Mouse (Mus musculus): ENCODE data around the gene 1700001P01Rik.

1700001P01Rik gene

DNA sequence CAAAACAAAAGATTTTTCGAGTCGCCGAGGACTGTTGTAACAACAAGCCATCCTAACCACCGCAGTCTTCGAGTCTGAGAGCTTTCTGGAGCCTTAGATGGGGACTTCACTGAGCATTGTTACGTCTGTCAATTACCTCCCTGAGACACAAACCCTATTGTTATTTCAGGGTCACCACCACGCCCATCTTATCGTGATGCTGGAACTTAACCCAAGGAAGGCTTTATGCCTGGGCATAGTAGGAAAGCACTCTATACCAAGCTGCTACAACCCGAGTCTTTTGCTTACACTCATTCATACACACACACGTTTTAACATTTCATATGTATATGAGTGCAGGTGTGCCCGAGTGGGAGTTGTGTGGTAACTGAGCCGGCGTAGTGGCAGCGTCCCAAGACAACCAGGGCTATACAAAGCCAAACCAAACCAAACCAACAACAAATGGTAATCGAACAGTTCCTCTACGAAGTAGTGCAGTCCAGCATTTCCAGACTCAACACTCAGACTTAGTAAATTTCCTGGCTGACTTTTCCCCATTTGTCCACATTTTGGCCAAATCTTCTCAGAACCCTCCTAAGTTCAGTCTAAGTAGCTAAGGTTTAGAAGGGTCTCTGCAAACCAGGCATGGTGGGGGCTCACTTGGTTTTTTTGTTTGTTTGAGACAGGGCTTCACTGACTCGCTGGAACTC is at the start of gene 1700001P01Rik:
TSS of gene 1700001P01Rik (minus strand) at position 111 of the 689 bp plus-strand sequence.
- no peak for DNase-seq (ENCODE audit: low spot score in 2 of 2)

DNA sequence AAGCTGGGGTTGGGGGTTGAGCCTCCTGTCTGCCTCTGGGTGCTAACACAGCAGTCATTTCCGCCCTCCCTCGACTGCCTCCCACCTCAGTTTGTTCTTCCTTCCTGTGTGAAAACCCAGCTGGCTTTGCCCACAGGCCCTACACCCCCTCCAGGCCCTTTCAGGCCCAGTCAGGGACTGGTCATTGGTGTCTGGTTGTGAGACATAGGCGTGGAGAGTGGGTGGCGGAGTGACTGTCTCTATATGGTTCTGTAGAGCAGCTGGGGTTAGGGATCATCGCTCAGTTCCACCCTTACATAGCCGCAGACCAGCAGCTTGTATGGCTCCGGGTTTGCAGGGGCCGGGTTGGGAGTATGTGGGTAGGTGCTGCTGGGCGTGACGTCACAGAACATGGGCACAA is 49.6 kb upstream of the 1700001P01Rik start:
- no peak for DNase-seq (ENCODE audit: low spot score in 2 of 2)

DNA sequence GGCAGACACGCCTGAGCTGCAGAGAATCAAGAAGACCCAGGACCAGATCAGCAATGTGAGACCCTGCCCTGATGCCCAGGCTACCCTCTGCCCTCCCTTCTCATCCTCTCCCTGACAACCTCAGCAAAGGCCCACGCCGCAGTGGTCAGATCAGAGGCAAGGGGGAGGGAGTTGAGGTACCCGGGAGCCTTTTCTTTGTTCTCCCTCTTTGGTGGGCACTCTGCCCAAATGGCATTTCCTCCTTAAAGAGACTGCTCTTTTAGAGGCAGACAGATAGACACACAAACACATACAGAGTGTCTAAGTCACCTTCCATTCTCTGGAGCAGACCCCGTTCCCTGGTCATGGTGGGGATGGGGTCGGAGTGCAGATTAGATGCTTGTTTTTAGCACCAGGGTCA is 49.2 kb upstream of the 1700001P01Rik start:
- DNase-seq (ENCODE audit: low spot score in 2 of 2) = no peak

DNA sequence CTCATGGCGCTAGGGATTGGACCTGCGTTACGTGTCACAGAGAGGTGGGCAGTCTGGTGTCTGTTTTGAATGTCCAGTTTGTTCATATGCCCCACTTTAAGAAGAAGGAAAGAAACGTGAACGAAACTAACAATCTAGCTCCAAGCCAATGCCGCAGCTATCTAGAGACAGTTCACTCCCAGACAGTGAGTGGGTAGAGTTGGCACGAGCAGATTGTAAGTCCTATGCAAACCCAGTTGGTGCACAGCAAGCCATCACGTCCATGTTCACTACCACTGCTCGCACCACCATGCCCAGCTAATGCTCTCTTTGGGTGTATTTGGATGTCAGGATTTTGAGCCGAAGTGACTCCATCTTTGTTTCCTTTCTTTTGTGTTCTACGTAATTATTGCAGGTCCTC is 48.5 kb upstream of the 1700001P01Rik start:
- DNase-seq (ENCODE audit: low spot score in 2 of 2) = no peak

DNA sequence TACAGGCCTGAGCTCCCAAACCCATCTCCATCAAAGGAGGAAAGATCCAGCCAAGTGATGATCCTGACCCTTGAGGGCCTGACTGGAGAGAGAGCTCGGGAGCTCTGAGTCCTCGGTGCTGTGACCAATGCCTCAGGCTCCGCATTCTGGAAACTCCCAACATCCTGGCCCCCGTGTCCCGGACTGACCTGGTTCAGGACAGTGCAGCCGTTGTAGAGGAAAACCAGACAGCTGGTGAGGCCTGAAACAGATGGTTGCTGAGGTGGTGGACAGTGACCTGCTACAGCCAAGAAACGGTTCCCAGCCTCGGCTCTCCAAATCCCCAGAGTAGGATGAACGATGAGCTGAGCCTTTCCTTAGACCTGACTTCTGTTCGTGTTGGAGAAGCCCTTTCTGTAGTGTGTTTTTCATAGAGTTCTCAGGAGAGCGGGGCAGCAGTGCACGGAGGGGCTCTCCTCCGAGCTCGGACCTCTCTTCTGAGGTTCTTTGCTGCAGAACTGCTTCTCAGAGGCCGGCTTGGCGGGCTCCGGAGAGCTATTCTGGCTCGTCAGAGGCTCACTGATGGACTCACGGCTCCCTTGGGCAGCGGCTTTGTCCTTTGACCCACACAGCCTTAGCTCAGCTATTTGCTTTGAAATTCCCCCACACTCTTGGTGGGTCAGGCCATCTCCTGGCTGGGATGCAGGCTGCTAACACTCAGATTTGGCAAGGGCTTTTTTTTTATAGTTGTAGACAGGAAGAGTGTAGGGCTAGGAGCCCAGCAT is 47.3 kb upstream of the 1700001P01Rik start:
- no peak for DNase-seq (ENCODE audit: low spot score in 2 of 2)

DNA sequence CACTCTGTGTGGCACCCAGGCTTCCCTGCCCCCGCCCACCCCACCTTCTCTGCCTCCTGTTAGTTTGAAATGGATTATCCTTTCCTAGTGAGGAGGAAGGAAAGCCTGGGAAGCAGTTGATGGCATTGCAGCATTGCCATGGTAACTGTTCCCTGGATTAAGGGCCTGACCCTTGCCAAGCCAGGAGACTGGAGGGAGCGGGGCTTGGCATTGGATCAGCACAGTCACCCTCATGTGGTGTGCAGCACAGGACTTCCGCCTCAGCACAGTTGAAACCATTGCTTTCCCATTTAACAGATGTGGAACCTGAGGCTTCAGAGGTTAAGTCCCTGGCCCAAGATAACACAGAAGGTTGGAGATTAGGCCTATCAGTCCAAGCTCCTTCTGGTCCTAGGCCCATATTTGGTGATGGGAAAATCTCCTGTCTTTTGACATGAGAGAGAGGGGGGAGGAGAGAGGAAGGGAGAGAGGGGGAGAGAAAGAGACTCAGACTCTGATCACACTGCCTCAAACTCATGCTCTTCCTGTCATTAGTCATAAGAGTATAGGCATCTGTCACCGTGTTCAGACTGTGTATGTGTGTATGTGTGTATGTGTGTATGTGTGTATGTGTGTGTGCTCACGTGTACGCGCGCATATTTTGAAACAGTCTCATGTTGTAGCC is 45.8 kb upstream of the 1700001P01Rik start:
- DNase-seq (ENCODE audit: low spot score in 2 of 2) = no peak

DNA sequence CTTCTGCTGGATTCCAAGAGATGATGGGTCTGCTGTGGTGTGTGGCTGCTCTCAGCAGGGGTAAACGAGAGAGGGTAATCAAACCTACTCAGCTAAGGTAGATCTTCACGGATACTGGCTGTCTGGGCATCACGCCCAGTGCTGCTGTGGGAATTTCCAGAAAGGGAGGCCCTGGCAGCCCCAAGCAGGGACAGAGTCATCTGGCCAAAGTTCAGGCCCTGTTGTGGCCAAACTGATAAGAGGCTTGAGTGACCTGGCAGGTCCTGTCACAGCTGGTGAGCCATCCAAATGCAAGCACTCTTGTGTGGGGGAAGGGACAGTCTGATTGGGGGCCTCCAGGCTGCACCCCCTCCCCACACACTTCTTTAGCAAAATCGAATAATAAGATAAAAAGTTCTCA is 45.1 kb upstream of the 1700001P01Rik start:
- DNase-seq (ENCODE audit: low spot score in 2 of 2) = no peak

DNA sequence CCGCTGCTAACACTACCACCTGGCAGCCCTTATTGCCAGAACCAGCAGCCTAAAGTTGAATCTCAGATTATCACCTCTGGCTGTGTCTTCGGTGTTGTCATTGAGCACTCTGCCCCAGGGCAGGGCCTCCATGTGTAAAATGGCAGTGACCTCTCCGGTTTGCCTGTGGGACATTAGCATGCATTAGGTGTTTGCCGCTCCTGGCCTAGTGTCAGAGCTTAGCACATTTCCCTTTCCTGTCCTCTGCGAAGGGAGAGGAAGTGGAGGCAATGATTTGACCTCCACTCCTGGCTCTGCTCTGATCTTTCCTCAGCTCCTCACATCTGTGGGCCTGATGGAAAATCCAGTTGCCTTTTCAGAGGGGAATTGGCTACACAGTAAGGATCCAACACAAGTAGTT is 44.2 kb upstream of the 1700001P01Rik start:
- no peak for DNase-seq (ENCODE audit: low spot score in 2 of 2)

DNA sequence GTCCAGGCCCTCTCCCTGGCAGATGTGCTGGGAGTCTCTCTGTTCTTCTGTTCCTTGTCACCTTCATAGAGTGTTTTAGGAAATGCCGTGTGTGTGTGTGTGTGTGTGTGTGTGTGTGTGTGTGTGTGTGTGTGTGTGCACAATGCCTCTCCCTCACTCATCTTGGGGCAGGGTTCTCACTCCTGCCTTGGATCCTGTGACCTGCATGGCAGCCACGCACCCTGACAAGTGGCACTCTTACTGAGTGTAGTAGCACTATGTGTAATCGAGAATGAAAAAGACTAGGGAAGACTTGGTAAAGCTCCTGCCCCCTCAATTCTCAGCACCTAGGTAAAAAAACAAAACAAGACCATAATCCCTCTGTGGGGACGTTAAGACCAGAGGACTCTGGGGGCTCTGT is 43.4 kb upstream of the 1700001P01Rik start:
- DNase-seq (ENCODE audit: low spot score in 2 of 2) = no peak

DNA sequence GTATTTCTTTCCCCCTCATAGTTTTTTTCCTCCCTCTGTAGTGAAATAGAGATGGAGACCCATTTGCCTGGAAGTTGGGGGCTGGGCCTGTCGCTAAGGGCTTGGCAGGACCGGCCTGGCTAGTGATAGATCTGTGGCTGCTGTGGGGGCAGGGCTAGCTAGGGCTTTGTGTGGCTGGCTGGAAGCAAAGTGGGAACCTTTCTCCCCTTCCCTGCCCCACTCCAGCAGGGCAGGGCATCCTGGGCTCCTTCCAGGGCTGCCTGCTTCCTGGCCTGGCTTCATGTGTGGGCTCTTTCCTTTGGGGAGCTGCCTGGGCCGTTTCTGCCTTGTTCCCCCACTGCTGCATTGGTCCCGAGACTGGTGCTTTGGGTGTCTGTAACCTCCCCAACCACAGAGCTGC is 42.9 kb upstream of the 1700001P01Rik start:
- DNase-seq (ENCODE audit: low spot score in 2 of 2) = no peak

DNA sequence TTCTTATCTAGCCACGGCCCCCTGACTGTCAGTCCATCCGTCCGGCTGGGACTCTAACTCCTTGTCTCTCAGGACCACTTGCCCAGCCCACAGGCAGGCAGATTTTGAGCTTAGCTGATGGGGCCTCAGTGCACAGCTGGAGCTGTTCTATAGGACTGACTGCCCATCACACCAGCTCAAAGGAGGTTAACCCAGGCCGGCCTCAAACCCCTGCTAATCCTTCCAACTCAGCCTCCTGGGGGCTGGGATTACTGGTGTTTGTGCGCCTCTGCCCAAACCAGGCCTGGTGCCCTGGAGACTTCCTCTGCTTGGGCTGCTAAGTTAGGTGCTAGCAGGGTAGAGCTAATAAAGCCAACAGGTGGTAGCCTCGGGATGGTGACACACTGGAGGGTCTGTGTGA is 42.3 kb upstream of the 1700001P01Rik start:
- DNase-seq (ENCODE audit: low spot score in 2 of 2) = no peak

DNA sequence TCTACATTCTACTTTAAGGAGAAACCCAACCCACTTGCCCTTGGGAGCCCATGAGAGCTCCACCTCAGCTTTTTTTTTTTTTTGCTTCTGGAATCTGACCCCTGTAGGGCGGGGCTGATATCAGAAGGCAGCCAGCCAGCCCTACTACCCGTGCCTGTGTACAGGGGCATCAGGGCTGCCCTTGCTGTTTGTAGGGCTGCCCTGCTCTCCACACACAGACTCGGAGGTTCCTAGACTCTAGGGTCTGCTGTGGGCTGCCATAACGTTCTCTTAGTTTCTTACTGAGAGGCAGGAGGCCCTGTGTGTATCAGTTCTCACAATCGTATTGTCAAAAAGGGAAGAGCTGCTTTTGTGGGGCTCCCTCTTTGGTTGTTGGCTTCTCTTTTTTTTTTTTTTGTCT is 41.7 kb upstream of the 1700001P01Rik start:
- DNase-seq (ENCODE audit: low spot score in 2 of 2) = no peak

DNA sequence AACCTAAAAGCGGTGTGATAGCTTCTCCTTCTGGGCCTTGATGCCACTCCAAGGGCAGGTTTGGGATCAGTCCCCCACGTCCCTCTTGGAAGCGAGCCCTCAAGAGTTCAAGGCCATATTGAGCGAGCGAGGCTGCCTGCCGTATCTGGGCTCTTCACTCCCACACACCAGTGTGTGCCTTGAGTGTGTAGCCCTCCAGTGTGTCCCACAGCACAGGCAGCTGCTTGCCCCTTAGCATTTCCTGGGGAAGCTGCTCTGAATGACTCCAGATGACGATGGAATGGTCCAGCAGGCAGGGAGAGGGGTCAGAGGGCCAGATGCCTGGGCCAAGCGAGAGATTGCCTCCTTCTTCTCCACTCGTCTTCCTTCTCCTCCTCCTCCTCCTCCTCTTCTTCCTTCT is 41.2 kb upstream of the 1700001P01Rik start:
- DNase-seq (ENCODE audit: low spot score in 2 of 2) = no peak

DNA sequence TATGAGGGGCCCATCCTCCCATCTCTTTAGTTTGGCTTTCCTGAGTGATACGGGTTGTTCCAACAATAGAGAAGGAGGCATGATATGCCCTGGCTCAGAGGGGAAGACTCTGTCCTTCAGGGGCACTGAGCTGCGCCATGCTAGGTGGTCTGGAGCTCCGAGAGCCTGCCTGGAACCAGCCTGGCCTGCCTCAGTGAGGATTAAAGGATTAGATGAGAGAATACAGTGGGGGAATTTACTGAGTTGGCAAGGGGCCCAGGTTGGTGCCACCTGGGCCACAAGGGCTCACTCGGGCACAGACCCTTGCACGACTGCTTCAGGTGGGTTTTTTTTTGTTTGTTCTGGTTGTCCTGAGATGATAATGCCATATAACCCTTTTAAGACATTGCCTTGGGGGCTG is 40.5 kb upstream of the 1700001P01Rik start:
- DNase-seq (ENCODE audit: low spot score in 2 of 2) = no peak

DNA sequence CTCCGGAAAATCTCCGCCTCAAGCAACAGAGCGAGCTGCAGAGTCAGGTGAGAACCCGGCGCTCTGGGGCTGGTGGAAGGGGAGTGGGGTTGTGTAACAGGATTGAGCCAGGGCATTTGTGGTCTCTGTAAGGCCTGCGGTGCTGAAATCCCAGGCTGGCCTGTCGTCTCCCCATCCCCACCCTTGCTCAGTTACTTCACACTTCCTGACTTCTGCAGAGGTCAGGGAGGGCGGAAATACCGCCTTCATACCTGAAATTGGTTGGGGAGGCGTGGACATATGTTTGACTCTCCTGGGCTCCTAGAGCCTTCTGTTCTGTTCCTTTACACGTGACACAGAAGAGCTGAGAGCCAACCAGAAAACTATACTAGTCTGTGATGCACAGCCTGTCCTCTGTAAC is 40.0 kb upstream of the 1700001P01Rik start:
- DNase-seq (ENCODE audit: low spot score in 2 of 2) = no peak

DNA sequence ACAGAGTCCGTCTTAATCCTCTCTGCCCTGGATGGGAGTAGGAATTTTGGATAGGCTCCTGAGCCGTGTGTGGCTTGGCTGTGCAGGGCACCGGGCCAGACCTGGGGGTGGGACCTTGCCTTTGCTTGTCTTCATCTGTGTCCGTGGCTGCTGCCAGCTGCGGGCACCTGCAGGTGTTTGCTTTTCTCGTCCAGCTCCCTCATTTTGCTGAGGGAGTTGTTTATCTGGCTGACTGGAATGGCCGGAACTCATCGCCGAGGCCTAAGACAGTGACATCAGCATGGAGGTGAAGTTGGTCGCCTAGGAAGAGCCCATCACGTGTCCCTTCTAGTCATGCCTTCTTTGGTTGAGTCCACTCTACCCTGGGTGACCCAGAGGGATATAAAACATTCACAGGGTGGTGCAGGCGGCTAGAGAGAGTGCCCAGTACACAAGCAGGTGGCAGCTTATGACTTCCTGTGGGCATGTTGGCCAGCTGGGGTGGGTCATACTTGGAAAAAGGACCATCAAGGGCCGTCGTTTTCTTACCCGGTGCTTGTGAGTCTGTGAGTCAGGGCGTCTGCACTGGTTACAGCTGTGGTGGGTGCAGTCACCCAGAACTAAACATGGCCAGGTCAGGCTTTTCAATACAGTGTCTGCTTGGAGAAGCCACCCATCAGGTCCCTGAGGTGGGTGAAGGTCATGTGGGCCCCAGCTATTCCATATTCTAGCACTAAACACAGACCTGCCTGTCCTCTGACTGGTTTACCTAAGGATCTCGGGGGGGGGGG is 38.2 kb upstream of the 1700001P01Rik start:
- DNase-seq (ENCODE audit: low spot score in 2 of 2) = no peak

DNA sequence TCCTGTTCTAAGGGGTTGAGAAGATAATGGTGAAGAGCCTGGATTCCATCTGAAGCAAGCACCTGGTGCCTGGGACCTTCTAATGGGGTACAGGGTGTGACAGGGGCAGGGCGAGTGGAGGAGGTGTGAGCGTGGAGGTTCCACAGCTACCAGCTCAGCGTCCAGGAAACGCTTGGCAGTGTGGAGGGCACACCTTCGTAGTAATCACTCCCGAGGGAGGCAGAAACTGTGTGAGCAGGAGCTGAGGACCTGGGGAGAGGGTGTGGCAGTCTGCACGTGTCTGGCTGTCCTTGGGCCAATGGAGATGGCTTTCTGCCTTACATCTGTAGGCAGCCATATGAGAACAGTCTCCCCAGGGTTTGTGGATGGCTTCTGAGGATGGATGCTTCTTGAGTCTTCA is 37.4 kb upstream of the 1700001P01Rik start:
- DNase-seq (ENCODE audit: low spot score in 2 of 2) = no peak

DNA sequence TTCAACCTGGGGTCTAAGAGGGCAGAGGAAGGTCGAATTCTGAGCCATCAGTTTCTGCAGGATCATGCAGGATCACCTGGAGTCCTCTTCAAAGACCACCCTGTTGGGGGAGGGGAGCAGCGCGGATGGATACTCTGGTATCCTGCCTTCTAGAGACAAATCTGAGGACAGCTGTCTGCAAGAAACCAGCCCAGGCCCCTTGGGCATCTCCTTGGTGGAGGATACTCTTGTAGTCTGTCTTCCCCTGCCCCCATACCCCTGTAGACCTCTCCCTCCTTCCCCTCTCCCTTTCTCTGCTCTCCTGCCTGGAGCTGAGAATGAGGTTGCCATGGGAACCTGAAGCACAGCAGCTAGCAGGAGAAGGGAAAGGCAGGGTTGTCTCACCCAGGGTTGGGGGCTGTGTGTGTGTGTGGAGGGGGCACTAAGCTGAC is 36.8 kb upstream of the 1700001P01Rik start:
- no peak for DNase-seq (ENCODE audit: low spot score in 2 of 2)

DNA sequence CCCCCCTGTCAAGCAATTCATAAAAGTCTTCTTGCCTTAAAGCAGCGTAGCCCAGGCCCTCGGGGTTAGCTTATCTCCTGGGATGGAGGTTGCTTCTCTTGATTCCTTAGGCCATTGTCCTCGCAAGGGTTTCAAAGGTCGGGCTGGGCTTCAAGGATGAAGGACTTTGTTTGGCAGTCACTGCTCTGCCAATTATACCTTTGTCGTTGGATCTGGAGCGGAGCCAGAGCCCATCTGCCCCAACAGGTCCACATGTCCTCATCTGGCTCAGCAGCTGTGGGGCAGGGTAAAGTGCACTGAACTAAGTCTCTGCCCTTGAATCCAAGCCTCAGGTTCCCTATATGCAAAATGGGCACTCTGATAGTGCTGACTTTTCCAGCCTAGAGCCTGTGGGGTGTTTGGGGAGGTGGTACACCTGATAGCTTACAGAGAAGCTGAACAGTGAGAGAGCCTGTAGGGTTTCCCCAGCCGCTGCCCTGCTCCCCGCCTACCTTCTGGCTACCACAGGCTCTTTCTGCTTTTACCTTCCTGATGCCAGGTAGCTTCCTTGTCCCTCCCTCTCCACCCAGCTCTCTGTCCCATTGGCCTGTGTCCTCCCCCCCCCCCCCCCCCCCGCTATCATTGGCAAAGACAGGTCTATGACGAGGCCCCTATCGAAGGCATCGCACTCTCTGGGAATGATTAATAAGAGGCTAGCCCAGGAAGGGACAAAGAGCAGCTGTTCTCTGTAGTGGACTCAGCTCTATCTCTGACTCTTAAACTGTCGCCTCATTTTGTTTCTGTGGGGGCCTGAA is 36.0 kb upstream of the 1700001P01Rik start:
- DNase-seq (ENCODE audit: low spot score in 2 of 2) = no peak

DNA sequence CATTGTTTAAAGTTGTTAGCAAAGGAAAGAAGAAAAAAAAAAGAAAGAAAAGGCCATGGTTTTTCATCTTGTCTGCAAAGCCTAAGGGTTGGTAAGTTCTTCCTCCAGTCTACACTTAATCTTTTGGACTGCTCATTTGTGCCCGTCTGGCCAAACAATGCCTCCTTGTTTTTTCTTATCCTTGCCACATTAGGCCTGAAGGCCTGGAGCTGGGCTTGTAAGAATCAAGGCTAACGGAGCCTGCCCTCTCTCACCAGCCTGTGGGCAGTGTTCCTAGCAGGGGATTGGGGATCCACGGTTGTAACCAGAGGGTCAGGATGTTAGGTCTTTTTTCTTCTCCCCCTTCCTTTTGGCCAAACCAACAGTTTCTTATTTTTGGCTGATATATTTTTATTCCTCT is 35.3 kb upstream of the 1700001P01Rik start:
- DNase-seq (ENCODE audit: low spot score in 2 of 2) = no peak

DNA sequence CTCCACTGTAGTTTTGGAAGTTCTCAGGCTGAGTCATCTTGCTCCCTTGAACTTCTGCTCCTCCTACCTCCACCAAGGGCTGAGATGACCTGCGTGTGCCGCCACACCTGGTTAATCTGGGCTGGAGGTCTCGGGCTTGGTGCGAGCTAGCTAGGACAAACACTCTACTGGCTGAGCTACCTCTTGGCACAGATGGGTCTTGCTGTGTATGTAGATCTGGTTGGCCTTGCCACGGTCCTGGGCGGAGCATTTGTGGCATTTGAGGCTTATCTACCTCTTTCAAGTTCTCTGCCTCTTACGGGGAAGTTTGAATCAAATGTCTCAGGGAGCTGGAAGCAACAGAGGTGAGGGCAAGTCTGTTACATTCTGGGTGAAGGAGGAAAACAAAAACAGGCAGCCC is 34.6 kb upstream of the 1700001P01Rik start:
- DNase-seq (ENCODE audit: low spot score in 2 of 2) = no peak
